Mouse (Mus musculus): ENCODE data around the gene Trappc3.
"Not testable (repeated sequence)": the region's sequence is repeated elsewhere in the genome, so short reads cannot be mapped to it uniquely, and the experiment has no call there.

Gene Trappc3

DNA sequence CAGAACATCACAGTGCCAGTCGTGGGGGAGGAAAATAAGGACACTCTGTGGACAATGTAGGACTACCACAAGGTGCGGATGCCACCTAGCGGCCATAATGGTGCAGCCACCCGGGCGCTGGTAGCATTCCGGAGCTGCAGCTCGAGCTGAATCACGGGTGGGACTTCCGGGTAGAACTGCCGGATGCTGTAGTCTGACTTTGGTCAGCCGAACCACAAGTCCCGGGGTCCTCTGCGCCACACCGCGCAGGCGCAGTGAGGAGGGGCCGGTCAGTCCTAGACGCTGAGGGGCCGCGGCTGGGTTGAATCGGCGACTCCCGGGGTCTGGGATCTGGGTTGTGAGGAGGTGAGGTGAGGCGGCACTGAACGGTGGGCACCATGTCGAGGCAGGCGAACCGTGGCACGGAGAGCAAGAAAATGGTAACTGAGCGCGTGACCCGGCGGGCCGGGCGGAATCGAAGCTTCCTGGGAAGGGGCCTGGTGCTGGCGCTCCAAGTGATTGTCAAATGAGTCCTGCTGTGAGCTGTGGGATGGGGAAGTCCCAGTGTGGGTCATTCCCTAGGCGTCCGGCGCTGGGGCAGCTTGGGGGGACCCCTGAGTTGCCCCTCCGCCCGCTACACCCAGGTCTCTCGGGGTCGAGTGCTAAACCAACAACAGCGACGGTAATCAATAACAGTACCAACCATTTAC, at the start of gene Trappc3:
Trappc3 (plus strand) TSS at position 207 of the 689 bp plus-strand sequence.
- peak; percentile 99 for DNase-seq

DNA sequence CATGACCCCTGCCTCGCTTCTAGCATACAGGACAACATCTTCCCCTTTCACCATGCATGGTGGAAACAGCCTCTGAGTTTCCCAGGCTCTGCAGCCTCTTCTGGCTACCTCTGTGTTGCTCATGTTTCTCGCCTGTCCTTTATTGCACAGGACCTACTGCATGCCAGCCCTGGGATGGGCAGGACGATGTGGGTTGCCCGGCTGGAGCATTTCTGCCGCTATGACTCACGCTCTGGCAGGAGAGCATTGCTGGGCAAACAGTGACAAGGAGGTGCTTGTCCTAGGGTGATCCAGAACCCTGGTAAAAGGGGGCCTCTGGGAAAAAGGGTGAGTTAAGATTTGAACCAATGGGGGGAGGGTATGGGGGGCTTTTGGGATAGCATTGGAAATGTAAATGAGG, 44.4 kb upstream of the Trappc3 start:
- DNase-seq: no peak

DNA sequence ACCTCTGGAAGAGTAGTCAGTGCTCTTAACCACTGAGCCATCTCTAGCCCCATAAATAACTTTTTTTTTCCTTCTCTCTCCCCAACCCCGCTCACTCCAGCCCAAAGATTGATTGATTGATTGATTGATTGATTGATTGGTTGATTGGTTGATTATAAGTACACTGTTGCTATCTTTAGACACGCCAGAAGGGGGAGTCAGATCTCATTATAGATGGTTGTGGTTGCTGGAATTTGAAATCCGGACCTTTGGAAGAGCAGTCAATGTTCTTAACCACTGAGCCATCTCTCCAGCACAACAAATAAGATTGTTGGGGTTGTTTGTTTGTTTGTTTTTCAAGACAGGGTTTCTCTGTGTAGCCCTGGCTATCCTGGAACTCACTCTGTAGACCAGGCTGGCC, 42.6 kb upstream of the Trappc3 start:
- not testable (repeated sequence) for DNase-seq

DNA sequence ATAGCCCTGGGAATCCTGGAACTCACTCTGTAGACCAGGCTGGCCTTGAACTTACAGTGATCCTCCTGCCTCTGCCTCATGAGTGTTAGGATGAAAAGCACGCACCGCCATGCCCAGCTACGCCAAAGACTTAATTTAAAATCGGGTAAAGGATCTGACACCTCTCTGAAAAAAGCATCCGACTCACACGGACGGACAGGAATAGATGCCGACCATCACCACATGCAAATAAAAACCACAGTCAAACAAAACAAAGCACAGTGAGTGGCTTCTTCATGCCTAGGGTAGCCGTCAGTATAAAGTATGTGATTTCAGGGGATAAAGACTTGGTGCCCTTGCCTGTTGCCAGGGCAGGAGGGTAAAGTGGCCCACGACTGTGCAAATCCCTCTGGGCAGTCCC, 42.1 kb upstream of the Trappc3 start:
- no peak for DNase-seq

- DNase-seq: no peak
These were observed 39.5 kb upstream of the Trappc3 start for GRCm38 (mm10) chr4:126222631-126223030.

DNA sequence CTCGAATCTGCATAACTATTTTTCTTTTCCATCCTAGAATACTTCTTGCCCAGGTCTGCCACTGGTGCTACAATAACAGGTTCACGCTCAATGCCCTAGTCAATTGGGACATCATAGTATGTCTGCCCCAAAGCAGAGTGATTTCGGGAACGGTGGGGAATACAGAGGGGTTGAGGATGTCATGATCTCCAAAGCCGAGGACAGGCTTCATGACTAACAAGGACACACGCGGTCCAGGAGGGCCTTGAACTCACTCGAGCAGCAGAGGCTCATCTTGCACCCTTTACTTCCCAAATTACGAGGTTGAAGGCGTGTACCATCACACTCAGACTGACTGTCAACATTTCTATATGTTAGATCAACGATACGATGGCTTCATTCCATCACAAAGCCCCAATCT, 35.5 kb upstream of the Trappc3 start:
- no peak for DNase-seq

DNA sequence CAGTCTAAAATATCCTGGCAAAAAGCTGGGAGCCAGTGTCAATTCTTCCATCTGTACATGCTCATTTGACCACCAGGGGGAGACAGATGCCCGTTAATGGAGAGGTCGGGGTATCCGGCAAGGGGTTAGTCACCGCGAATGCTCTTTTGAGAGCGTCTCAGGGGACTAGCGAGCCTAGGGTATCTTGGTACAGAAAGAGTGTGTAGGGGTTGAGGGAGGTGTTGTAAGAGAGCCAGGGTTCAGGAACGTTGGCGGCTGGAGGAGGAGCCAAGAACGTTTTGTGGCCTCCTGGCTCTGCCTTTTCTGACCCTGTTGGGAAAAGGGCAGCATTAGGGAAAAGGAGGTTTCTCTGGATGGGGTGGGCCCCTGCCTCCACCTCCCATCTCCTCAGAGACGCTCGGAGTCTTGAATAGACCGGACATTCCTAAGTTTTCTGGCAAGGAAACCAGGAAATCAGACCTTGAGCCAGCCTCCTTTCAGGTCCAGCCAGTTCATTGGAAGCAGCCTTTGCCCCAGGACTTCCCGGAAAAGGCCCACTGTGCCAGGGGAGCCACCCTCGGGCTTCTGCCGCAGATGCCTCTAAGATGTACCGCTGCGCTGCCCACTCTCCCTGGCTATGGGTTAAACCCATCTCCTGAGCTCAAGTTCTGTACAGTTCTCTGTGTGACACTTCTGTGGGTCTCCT, 34.9 kb upstream of the Trappc3 start:
- peak; percentile 91 for DNase-seq

DNA sequence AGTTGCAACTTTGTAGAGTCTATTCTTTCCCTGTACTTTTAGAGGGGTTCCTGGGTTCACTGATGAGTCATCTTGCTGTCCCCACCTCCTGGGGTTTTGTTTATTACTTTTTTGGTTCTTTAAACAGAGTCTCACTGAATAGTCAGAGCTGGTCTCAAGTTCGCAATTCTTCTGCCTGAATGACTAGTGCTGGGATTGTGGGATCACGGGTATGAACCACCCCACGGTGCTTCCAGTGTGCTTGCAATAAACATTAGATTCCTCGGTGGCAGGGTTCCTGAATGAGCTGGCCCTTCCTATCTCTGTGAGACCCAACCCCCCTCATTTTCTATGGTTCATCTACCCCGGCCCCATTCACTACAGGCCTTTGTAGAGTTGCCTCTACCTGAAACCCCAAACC, 34.0 kb upstream of the Trappc3 start:
- DNase-seq: no peak

- no peak for DNase-seq
These were observed 32.2 kb upstream of the Trappc3 start for GRCm38 (mm10) chr4:126229900-126230299.

- DNase-seq: no peak
These were observed 28.3 kb upstream of the Trappc3 start for GRCm38 (mm10) chr4:126233676-126234308.

GRCm38 (mm10) chr4:126234496-126235175, 27.5 kb upstream of the Trappc3 start:
- peak; percentile 25 for DNase-seq

- DNase-seq: peak; percentile 44
These were observed 26.9 kb upstream of the Trappc3 start for GRCm38 (mm10) chr4:126235191-126235590.

DNA sequence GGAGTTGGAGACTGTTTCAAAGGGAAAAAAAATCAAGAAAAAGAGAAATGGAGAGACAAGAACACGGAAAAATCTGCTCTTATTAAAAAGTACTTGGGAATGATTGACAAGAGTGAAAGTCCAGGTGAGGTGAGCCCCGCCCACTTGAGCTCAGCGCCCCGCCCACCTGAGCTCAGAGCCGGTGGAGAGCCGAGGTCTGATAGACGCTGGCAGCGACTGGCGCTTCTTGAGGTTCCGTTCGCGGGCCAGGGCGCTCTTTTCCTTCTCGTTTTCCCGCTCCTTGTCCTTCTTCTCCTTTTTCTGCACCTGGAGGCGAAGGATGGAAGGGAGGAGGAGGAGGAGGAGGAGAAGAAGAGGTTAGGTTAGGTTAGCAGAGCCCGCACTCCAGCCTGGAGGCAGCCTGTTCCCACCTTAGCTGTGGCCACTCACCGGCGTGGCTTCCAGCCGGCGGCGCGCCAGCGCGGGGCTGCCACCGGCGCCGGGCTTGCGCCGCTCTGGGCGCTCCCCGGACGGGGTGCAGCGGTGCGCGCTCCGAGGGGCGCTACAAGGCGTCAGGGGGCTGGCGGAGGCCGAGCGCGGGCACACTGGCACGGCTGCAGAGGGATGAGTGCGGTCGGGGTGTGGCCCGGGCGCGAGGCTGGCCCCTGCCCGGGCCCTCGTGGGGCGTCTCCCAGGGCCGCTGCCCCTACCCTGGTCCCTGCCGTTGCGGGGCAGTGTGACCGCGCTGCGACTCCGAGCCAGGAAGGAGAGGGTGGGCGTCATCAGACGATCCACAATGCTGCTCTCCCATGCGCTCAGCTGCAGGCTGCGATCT, 25.5 kb upstream of the Trappc3 start:
- DNase-seq: no peak

- DNase-seq: no peak
These were observed 24.3 kb upstream of the Trappc3 start for GRCm38 (mm10) chr4:126237721-126238242.

DNA sequence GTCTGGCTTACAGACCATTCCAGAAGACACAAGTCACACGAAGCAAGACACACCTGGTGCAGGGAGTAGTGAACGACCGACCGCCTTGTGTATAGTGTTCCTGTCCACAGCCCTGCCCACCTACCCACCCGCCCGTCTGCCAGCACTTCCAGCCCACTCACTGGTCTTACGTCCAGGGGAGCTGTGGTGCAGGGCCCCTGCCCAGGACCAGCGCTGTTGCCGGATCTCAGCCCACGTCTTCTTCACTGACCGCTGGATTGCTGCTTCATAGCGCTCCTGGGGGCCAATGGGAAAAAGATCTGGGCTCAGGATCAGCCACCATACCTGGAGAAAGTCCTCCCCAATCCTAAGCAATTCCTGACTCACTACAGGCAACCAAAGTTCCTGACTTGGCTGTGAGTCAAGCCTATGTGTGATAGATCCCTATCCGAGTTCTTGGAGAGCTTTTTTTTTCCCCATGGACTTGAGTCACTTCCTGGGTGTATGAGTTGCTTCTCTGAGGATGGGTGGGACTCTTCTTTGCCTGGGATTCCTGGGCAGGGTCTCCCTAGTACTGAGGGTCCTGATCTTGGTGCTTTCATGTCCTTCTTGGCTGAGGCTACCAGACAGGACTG, 22.2 kb upstream of the Trappc3 start:
- no peak for DNase-seq

- DNase-seq: no peak
These were observed 20.2 kb upstream of the Trappc3 start for GRCm38 (mm10) chr4:126241956-126242355.

- DNase-seq: no peak
These were observed 19.6 kb upstream of the Trappc3 start for GRCm38 (mm10) chr4:126242510-126242909.

DNA sequence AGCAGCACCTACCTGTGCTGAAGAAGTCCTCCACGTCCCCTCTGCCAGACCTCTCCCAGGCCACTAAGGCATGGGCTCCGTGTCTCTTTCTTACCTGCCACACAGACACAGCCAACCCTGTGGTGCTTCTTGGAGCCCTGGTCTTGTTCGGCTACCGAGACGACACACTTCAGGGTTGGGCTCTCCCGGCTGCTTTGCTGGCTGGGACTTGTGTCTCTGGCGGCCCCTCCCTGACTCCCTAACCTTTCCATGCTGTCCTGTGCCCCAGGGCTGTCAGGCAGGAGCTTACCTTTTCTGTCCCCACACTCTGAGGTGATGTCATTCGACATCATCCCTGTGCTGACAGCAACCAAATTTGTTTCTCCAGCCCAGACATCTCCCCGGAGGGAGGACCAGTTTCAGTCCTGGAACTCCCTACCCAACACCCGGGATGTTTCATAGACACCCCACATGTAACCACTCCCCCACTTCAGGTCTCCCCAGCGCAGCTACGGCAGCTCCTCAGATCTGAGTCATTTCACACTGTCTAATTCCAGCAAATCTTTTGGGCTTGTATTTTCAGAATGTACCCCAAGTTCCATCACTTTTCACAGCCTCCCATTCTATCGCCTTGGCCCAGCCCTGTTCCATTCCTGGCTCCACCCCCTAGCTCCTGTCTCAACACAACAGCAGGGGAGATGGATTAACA, 15.8 kb upstream of the Trappc3 start:
- no peak for DNase-seq

DNA sequence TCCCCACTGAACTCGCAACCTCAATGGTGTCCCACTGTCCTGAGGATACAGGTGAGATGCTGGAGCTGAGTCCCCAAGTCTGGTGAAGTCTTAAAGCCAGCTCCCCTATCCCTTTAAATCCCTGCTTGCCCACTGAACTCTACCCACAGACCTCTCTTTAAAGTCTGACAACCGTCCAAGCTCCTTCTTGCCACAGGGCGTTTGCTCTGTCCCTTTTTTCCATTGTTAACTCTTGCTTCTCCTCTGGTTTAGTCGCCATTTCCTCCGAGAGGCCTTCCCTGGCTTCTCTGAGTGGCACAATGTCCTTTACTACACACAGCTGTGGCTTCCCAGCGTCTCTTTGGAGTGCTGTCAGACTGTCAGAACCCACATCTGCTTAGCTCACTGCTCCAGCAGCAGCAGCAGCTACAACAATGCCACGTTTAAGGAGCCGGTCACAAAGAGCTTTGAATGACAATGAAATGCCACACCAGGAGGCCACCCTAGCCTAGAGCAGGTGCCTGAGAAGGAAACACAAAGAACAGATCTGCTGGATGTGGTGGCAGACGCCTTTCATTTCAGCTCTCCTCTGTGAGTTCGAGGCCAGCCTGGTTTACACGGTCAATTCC, 13.8 kb upstream of the Trappc3 start:
- DNase-seq: no peak

GRCm38 (mm10) chr4:126250659-126251058, 11.5 kb upstream of the Trappc3 start:
- no peak for DNase-seq

Data from thymus, postnatal 25 days (tissue).